Mouse (Mus musculus) left cerebral cortex, adult 6 months (tissue): ENCODE measurements around the gene Evx2. TPM values are rescaled to one million over a fixed set of nuclear protein-coding genes. Genes with fewer than 3 reads are reported as not detected.

Experiments used
- long read RNA-seq, 2 experiments: library from polyadenylated mRNA; unstranded; transcript quantifications; one replicate each; pipeline ENCODE4 v2.0.0; 2019 to 2020
- polyA plus RNA-seq: library from polyadenylated mRNA; unstranded; fragments of <200 nt; fragmentation: Nextera tagmentation; gene quantifications from 2 replicates; pipeline ENCODE4 v1.2.3, GENCODE M21; 2021

Evx2 gene
- not detected in 2 replicates for polyA plus RNA-seq
- long read RNA-seq, experiment 1: 0 reads
- long read RNA-seq, experiment 2: 0 reads

DNA sequence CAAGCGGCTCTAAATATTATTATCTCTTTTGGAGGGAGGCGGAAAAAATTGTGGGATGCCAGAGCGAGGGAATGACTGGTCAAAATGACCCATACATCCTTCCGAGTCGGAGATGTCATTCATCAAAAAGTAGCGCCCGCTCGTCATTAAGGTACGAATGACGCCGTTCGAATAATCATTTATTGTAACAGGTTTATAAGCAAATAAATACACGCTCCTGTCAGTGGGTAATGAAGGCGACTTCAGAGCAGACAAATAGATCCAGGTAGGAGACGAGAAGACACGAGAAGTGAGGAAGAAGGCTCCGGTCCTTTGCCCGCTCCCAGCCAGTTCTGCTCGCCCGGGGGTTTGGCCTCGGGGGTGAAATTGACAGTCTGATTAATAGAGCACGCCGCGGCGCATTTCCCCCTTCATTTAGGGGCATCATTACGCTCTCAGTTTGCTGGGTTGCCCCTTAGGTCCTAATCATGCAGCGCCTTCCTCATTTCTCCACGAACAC lies at the start of gene Evx2:
Evx2 (minus strand) TSS at position 51 of the 499 bp plus-strand sequence.

DNA sequence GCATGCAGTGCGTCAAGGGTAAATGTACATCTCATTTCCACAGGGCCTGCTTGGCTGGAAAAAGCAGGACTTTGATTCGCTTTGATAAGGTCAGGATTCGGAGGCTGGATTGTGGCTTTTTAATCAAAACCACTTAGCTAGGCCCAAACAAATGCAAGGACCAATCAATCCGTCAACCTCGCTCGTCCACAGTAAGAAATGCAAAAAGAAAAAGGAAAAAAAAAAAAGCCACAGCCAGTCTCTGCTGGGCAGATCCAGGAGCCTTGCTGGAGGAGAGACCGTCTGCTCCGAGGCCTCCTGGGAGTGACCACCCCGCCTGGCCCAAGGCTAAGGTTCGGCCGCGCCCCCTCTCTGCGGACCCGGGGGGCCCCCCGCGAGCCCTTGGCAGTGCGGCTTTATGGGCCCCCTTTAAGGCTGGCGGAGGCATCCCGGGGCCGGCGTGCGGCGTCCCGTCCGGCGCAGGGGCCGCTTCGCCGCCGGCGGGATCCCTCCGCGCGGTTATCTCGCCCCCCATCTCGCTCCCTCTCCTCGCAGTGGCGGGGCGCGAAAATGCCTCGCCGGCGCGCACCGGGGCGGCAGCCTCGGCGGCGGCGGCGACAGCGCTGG lies 45.1 kb upstream of the Evx2 start, which contains the start of gene Hoxd8:
Hoxd8 (plus strand) TSS at position 223 of the 606 bp plus-strand sequence.

DNA sequence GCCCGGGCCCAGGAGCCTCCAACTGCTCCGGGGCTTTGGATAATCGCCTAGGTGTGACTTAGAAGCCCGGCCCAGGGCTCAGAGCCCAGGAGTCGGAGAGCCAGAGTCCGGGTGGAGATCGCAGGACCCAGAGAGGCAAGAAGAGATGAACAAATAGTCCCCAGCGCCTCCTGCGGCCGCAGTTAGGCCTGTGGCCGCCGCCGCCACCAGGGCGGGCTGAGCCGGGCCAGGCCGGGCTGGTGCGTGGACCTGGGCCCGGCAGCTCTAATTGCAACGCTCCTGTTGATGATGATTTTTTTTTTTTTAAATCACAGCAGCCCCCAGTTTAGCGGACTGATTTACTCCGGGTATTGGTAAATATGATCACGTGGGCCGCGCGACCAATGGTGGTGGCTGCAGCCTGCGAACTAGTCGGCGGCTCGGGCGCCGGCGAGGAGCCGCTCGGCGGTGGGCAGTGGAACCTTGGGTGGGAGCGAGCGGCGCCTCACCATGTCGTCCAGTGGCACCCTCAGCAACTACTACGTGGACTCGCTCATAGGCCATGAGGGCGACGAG lies 38.3 kb upstream of the Evx2 start, which contains the start of gene Hoxd9:
Hoxd9 (plus strand) TSS at position 161 of the 555 bp plus-strand sequence.

DNA sequence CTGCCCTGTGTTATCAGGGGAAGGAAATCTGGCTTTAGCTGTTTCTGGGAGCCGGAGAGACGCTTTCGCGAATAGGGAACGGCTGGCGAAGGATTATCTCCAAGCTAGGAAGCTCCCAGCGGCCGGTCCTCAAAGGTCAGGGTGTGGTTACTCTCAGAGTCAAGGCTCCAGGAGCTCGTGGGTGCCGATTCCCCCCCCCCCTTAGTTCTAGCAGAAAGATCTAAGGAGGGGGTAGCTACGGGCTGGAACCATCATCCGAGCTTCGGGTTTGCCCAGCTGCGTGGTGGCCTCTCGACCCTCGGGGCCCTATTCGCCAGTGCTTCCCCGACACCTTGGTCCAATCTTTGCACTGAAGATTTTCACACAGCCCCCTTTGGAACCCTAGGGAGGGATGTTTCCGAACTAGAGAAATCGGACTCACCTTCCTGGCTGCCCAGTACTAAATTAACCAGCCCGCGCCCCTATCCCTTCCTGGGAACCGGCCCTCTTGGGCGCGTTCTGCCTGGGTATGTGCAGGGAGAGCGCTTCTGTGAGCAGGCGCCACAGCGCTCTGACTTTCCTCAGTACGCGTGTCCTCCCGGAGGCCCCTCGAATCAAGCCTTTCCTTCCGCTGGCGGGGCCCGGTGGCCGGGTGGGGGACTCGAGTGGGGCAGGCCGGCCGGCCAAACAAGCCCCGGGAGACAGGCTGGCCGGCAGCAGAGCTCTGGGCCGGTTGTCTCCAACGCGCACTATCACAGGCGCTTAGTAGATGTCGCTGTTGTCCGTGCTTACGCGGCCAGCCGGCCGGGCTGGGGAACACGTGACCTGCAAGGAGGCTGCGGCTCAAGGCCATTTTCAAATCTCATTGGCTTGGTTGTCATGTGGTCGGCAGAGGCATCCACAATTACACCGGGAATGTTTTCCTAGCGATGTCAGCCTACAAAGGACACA lies 31.9 kb upstream of the Evx2 start, which contains the start of gene Hoxd10:
Hoxd10 (plus strand) TSS at position 903 of the 930 bp plus-strand sequence.

DNA sequence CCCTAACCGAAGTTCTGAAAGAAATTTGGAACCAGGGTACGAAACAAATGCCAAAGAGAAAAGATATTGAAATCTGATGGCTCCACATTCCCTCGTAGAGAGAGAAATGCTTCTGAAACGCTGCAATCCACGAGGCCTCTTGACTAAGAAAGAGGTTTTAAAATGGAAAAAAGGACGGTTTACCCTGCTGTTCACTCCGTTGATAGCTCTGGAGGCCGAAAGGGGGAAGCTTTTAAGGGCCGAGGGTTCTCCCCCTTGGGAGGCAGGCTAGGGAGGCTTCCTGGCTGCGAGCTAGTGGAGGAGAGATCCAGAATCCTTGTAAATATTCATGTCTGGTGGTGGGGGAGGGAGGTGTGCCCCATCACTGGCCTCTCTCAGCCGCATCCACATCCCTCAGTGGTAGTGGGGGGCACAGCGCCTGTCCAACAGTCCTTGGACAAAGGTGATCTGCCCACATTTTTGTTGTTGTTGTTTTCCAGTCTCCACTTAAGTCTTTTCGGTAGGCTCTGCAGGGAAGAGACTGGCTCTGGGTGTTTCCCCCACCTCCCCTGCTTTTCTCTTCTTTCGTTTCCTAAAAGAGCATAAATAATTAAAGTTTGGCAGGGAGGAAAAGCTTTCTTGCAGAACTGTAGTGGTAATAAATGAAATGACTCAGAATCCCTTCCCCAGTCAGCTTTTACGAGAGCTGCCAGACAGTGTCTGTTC lies 19.7 kb upstream of the Evx2 start, which contains the start of gene Hoxd11:
Hoxd11 (plus strand) TSS at position 667 of the 705 bp plus-strand sequence.

DNA sequence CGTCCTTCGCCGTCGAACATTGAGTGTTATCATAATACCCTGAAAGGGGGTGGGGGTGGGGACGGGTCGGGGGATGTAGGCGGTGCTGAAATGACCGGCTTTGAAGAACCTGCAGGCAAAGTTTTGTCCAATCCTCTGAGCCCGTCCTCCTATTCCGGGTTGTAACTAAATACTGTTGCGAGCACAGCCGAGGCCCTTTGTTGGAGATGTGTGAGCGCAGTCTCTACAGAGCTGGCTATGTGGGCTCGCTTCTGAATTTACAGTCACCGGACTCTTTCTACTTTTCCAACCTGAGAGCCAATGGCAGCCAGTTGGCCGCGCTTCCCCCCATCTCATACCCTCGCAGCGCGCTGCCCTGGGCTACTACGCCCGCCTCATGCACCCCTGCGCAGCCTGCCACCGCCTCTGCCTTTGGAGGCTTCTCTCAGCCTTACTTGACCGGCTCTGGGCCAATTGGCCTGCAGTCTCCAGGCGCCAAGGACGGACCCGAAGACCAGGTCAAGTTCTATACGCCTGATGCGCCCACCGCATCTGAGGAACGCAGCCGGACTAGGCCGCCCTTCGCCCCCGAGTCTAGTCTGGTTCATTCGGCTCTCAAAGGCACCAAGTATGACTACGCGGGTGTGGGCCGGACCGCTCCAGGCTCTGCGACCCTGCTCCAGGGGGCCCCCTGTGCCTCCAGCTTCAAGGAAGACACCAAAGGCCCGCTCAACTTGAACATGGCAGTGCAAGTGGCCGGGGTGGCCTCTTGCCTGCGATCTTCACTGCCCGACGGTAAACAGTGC lies 15.7 kb upstream of the Evx2 start, which contains the start of gene Hoxd12:
Hoxd12 (plus strand) TSS at position 133 of the 785 bp plus-strand sequence.

DNA sequence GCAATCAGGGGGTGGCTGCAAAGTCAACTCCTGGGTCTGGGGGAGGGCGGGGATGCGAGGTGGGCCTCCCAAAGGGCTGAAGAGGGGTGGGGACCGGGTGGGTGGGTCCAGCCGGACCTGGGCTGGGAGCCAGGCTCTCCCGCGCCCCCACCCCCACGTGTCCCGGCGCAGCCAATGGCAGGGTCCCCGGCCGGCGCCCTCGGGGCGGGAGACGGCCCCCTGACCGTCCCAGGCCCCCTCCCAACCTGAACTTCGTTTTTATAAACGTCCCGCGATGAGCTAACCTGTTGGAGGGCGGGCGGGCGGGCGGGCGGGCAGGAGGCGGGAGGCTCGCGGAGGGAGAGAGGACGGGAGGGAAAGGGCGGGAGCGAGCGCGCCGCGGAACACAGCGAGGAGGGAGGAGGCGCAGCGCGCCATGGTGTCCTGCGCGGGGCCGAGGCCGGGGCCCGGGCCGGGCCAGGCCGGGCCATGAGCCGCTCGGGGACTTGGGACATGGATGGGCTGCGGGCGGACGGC lies 8.5 kb upstream of the Evx2 start, which contains the start of gene Hoxd13:
Hoxd13 (plus strand) TSS at position 469 of the 516 bp plus-strand sequence.

Other genes starting within 250 kb of the Evx2 start
- gene Lnpk, start 80.1 kb downstream of the Evx2 start, polyA plus RNA-seq: 29.8 and 32.9 TPM in 2 replicates
- gene Hoxd13, start 8.8 kb upstream of the Evx2 start, polyA plus RNA-seq: not detected in 2 replicates
- gene Hoxd12, start 15.5 kb upstream of the Evx2 start, polyA plus RNA-seq: not detected in 2 replicates
- gene Hoxd11, start 20.0 kb upstream of the Evx2 start, polyA plus RNA-seq: not detected in 2 replicates
- not detected in 2 replicates for gene Hoxd10, start 32.4 kb upstream of the Evx2 start, polyA plus RNA-seq
- not detected in 2 replicates for gene Hoxd9, start 38.2 kb upstream of the Evx2 start, polyA plus RNA-seq
- gene Hoxd8, start 45.1 kb upstream of the Evx2 start, polyA plus RNA-seq: not detected in 2 replicates
- gene Hoxd3, start 52.4 kb upstream of the Evx2 start, polyA plus RNA-seq: not detected in 2 replicates
- not detected in 2 replicates for gene Hoxd4, start 52.4 kb upstream of the Evx2 start, polyA plus RNA-seq
- gene Gm28230, start 67.2 kb upstream of the Evx2 start, polyA plus RNA-seq: not detected in 2 replicates
- 0.09 and 0.10 TPM in 2 replicates for gene Hoxd1, start 103.4 kb upstream of the Evx2 start, polyA plus RNA-seq
- 41.9 and 57.1 TPM in 2 replicates for gene Mtx2, start 166.2 kb upstream of the Evx2 start, polyA plus RNA-seq